Mouse (Mus musculus): ENCODE measurements at regions not wholly inside any gene's neighbourhood (a gene's known extent, or its start where the extent isn't known, plus 50 kb on each side); places are given as distances from the start of the nearest gene placed in this dataset.

GRCm38 (mm10) chr15:13593823-13594222, 420.3 kb upstream of the Cdh6 start:
- TF ChIP-seq CTCF (IDR thresholded peaks at IDR 0.05; ENCODE audit: borderline replicate concordance, extremely low read depth, insufficient read depth, insufficient read length) (no peak), POLR2A (IDR thresholded peaks at IDR 0.05; ENCODE audit: borderline replicate concordance, extremely low read depth, insufficient read depth, insufficient read length, poor library complexity, severe bottlenecking) (no peak)

Data from brain, embryonic 14.5 days (tissue).